8 mouse cellular contexts compared by ENCODE assay signal in the genomic region with DNA sequence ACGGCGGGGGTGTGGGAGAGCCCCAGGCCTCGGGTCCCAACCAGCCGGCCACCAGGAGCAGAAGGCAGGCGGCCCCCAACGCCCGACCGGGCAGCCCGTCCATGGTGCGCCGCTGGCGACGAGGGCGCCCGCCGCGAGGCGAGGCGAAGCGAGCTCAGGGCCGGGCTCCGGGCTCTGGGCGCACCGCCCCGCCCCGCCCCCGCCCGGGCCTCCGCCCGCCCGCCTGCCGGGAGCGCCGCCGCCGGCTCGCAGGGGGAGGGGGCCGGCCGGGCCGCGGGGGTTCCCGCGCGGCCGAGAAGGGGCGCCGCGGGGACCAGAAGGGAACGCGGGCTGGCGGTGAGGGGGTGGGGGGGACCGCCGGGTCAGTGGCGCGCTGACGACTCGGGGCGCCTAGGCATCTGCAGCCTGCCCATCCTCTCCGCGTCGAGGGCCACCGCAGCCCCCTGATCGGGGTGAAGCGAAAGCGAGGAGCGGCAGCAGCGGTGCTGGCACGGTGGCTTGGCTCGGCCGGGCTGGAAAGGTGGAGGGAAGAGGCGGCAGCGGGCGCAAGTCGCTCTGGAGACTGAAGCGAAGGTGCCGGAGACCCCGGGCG. TPM values are rescaled to one million over a fixed set of nuclear protein-coding genes. Genes with fewer than 3 reads are reported as not detected.
A peak's percentile ranks its signal among the peaks of the same experiment; 100 is the strongest.
DNase-seq lines count a peak whose midpoint lies in the region; ATAC-seq lines count a peak whose summit lies in the region.

No protein-coding gene starts in this region.

- H3K27ac ChIP-seq in heart, embryonic 11.5 days (ENCODE audit: low read depth, low read length) = no peak overlapping the region
- H3K27ac ChIP-seq in midbrain, embryonic 11.5 days (ENCODE audit: low read depth, low read length) = no peak overlapping the region

- peaks cover 83% of the 10 kb centered on the region for H3K27me3 ChIP-seq in heart, embryonic 11.5 days (ENCODE audit: control insufficient read depth, insufficient read depth, low read length)
- H3K27me3 ChIP-seq in midbrain, embryonic 11.5 days (ENCODE audit: control insufficient read depth, insufficient read depth, low read length) = peaks cover 73% of the 10 kb centered on the region

- peak overlapping the region; percentile 62 for H3K9ac ChIP-seq in heart, embryonic 11.5 days (ENCODE audit: low read depth, low read length)
- peak overlapping the region; percentile 64 for H3K9ac ChIP-seq in midbrain, embryonic 11.5 days (ENCODE audit: low read length)

- 0% methylated on average over 46 of the region's 78 CpGs for WGBS in heart, embryonic 11.5 days (ENCODE audit: insufficient replicate concordance)
- 1% methylated on average over 46 of the region's 78 CpGs for WGBS in midbrain, embryonic 11.5 days

- no peaks in the 10 kb centered on the region for H3K9me3 ChIP-seq in heart, embryonic 11.5 days (replicated peaks; ENCODE audit: control insufficient read depth, low read length)
- H3K9me3 ChIP-seq in midbrain, embryonic 11.5 days (ENCODE audit: control insufficient read depth, low read length) = no peaks in the 10 kb centered on the region

- H3K4me2 ChIP-seq in heart, embryonic 11.5 days = peak overlapping the region; percentile 99
- peak overlapping the region; percentile 98 for H3K4me2 ChIP-seq in midbrain, embryonic 11.5 days

- peak; percentile 26 for DNase-seq in right cerebral cortex, postnatal 14 days
- no peak for DNase-seq in right cerebral cortex, postnatal 36 days (ENCODE audit: low spot score in 2 of 2)
- DNase-seq in embryo, embryonic 10.5 days (ENCODE audit: low spot score) = peak; percentile 40
- peak; percentile 11 to 48 for DNase-seq in kidney, postnatal 25 days
- no peak for DNase-seq in midbrain, embryonic 11.5 days (ENCODE audit: low spot score, missing footprints)
- DNase-seq in MN1 (ENCODE audit: low spot score) = no peak
- DNase-seq in cerebellum, adult 9-11 months = no peak

- 0 out of 2 replicates have a peak, but pooled peaks have one; percentile 23 for ATAC-seq in heart, embryonic 11.5 days (replicated peaks; ENCODE audit: insufficient number of reproducible peaks, low FRiP score, low TSS enrichment)
- peak; percentile 60 for ATAC-seq in midbrain, embryonic 11.5 days (ENCODE audit: low FRiP score)

- H3K4me3 ChIP-seq in heart, embryonic 11.5 days (ENCODE audit: low read depth, low read length) = peak overlapping the region; percentile 63
- peak overlapping the region; percentile 54 for H3K4me3 ChIP-seq in midbrain, embryonic 11.5 days (ENCODE audit: low read depth, low read length)

- peaks cover 10% of the 10 kb centered on the region; the same call in 1 of the 2 replicates for H3K4me1 ChIP-seq in heart, embryonic 11.5 days (ENCODE audit: control insufficient read depth, insufficient read depth, low read length)
- H3K4me1 ChIP-seq in midbrain, embryonic 11.5 days (ENCODE audit: control insufficient read depth, insufficient read depth, low read length) = peaks cover 25% of the 10 kb centered on the region

- no peaks in the 10 kb centered on the region for H3K36me3 ChIP-seq in heart, embryonic 11.5 days (ENCODE audit: control insufficient read depth, insufficient read depth, low read length)
- no peaks in the 10 kb centered on the region for H3K36me3 ChIP-seq in midbrain, embryonic 11.5 days (ENCODE audit: control insufficient read depth, insufficient read depth, low read length)

RNA-seq across cellular contexts. Expression of gene Inhbb, which starts 1.0 kb away (rescaled TPM):
- 0.06 and 0.13 TPM in 2 replicates for polyA plus RNA-seq in heart, embryonic 11.5 days (2014; fragmentation: Nextera tagmentation; extraction: Ambion mirVana)
- 0.37 and 0.51 TPM in 2 replicates for polyA plus RNA-seq in midbrain, embryonic 11.5 days (2014; fragmentation: Nextera tagmentation; extraction: Ambion mirVana)

Comparison
In these comparisons a context has a peak if more than half of its experiments do, and no peak if none do; other contexts are left out.
1. DNase-seq: peak in right cerebral cortex, postnatal 14 days (single experiment), embryo, embryonic 10.5 days (single experiment) and kidney, postnatal 25 days (2 of 2); none in right cerebral cortex, postnatal 36 days (0 of 2), midbrain, embryonic 11.5 days (single experiment), MN1 (single experiment) and cerebellum, adult 9-11 months (single experiment).